20 mouse cellular contexts compared by ENCODE assay signal in the genomic region with DNA sequence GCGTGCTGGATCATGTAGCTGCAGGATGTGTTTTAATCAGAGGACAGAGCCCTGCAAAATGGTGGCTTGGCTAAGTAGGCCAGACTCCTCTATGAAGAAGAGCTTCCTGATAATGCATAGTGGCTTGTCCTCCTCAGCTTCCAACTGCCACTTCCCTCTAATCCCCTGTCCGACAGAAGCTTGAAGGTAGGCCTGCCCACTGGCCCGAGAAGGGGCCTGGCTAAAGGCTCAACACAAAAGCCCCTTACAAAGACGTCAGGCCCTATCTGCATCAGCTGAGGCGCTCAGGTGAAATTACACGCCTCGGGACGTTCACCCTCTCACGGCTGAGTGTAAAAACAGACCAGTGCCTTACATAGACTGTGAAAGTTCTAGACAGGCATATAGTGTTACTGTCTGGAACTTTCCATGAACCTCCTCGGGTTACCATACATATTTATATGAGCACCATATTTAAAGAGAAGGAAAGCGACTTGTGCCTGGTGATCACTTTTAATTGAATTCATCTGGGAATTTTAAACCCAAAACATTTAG. TPM values are rescaled to one million over a fixed set of nuclear protein-coding genes. Genes with fewer than 3 reads are reported as not detected.
DNase-seq lines count a peak whose midpoint lies in the region; ATAC-seq lines count a peak whose summit lies in the region.
"Had no signal": no experiment of that assay in that cellular context is flagged by ENCODE, and none has a peak within 500 bp of the region (broad histone marks: within the 10 kb centered on the region; RNA-seq: fewer than 3 reads in every experiment).

No protein-coding gene starts in this region.

- H3K36me3 ChIP-seq in forebrain, embryonic 10.5 days (replicated peaks), result no peaks in the 10 kb centered on the region
- H3K36me3 ChIP-seq in forebrain, embryonic 16.5 days (ENCODE audit: control insufficient read depth, insufficient read depth), result no peaks in the 10 kb centered on the region
- H3K36me3 ChIP-seq in heart, embryonic 13.5 days, result 0 out of 2 replicates have a peak, but pooled peaks cover 3% of the 10 kb centered on the region
- H3K36me3 ChIP-seq in limb, embryonic 10.5 days, result no peaks in the 10 kb centered on the region
- H3K36me3 ChIP-seq in stomach, embryonic 16.5 days (ENCODE audit: control insufficient read depth, insufficient read depth, low read length), result no peaks in the 10 kb centered on the region
- H3K36me3 ChIP-seq: hindbrain, embryonic 15.5 days; liver, embryonic 15.5 days had no signal

- H3K4me3 ChIP-seq in forebrain, embryonic 10.5 days, result no peak overlapping the region
- H3K4me3 ChIP-seq in forebrain, embryonic 16.5 days (replicated peaks; ENCODE audit: low read length), result no peak overlapping the region
- H3K4me3 ChIP-seq in heart, embryonic 13.5 days, result no peak overlapping the region
- no peak overlapping the region for H3K4me3 ChIP-seq in limb, embryonic 10.5 days
- no peak overlapping the region for H3K4me3 ChIP-seq in stomach, embryonic 16.5 days (replicated peaks; ENCODE audit: low read length)
- H3K4me3 ChIP-seq: hindbrain, embryonic 15.5 days; liver, embryonic 15.5 days had no signal

- WGBS in forebrain, embryonic 10.5 days, result 39% methylated on average over 11 of the region's 11 CpGs
- 46% methylated on average over 11 of the region's 11 CpGs for WGBS in forebrain, embryonic 16.5 days
- 64% methylated on average over 11 of the region's 11 CpGs for WGBS in heart, embryonic 13.5 days
- 73% methylated on average over 11 of the region's 11 CpGs for WGBS in limb, embryonic 10.5 days
- WGBS in stomach, embryonic 16.5 days, result 58% methylated on average over 11 of the region's 11 CpGs

- no peak overlapping the region for H3K9ac ChIP-seq in forebrain, embryonic 16.5 days (replicated peaks; ENCODE audit: low read depth, low read length)
- H3K9ac ChIP-seq in heart, embryonic 13.5 days, result no peak overlapping the region
- H3K9ac ChIP-seq in stomach, embryonic 16.5 days (ENCODE audit: low read length), result no peak overlapping the region
- H3K9ac ChIP-seq: hindbrain, embryonic 15.5 days; liver, embryonic 15.5 days had no signal

- no peaks in the 10 kb centered on the region for H3K9me3 ChIP-seq in forebrain, embryonic 10.5 days
- no peaks in the 10 kb centered on the region for H3K9me3 ChIP-seq in forebrain, embryonic 16.5 days (ENCODE audit: control insufficient read depth, low read length)
- no peaks in the 10 kb centered on the region for H3K9me3 ChIP-seq in heart, embryonic 13.5 days
- no peaks in the 10 kb centered on the region for H3K9me3 ChIP-seq in limb, embryonic 10.5 days (replicated peaks)
- no peaks in the 10 kb centered on the region for H3K9me3 ChIP-seq in stomach, embryonic 16.5 days (replicated peaks; ENCODE audit: control insufficient read depth, low read length)
- H3K9me3 ChIP-seq: hindbrain, embryonic 15.5 days; liver, embryonic 15.5 days had no signal

- H3K27ac ChIP-seq in forebrain, embryonic 10.5 days, result peak overlapping the region; percentile 75
- H3K27ac ChIP-seq in forebrain, embryonic 16.5 days (ENCODE audit: low read length), result no peak overlapping the region
- peak overlapping the region; percentile 54; the same call in 1 of the 2 replicates for H3K27ac ChIP-seq in heart, embryonic 13.5 days (replicated peaks)
- peak overlapping the region; percentile 59 for H3K27ac ChIP-seq in limb, embryonic 10.5 days
- 0 out of 2 replicates have a peak overlapping the region, but pooled peaks have one; percentile 32 for H3K27ac ChIP-seq in stomach, embryonic 16.5 days (ENCODE audit: low read length)
- H3K27ac ChIP-seq: hindbrain, embryonic 15.5 days; kidney, postnatal 0 days; liver, embryonic 15.5 days had no signal

- ATAC-seq in forebrain, embryonic 16.5 days, result no peak
- no peak for ATAC-seq in heart, embryonic 13.5 days (ENCODE audit: extremely low read depth, insufficient number of reproducible peaks, low FRiP score, low TSS enrichment)
- ATAC-seq in stomach, embryonic 16.5 days (ENCODE audit: insufficient read depth, low FRiP score), result no peak
- ATAC-seq in granulocyte monocyte progenitor cell, adult 5-6 weeks (replicated peaks; ENCODE audit: poor library complexity, severe bottlenecking), result no peak
- ATAC-seq: intestine, postnatal 0 days had no signal

- no peaks in the 10 kb centered on the region for H3K27me3 ChIP-seq in forebrain, embryonic 10.5 days (ENCODE audit: poor library complexity, severe bottlenecking)
- no peaks in the 10 kb centered on the region for H3K27me3 ChIP-seq in forebrain, embryonic 16.5 days (replicated peaks; ENCODE audit: control insufficient read depth, insufficient read depth, low read length)
- no peaks in the 10 kb centered on the region for H3K27me3 ChIP-seq in heart, embryonic 13.5 days (replicated peaks)
- H3K27me3 ChIP-seq in limb, embryonic 10.5 days (ENCODE audit: low read depth, poor library complexity, severe bottlenecking), result no peaks in the 10 kb centered on the region
- H3K27me3 ChIP-seq in stomach, embryonic 16.5 days (ENCODE audit: control insufficient read depth, insufficient read depth, low read length), result no peaks in the 10 kb centered on the region
- H3K27me3 ChIP-seq: CH12.LX; hindbrain, embryonic 15.5 days; liver, embryonic 15.5 days had no signal

- peaks cover 44% of the 10 kb centered on the region for H3K4me1 ChIP-seq in forebrain, embryonic 10.5 days
- peaks cover 15% of the 10 kb centered on the region for H3K4me1 ChIP-seq in forebrain, embryonic 16.5 days (replicated peaks; ENCODE audit: control insufficient read depth, insufficient read depth, low read length)
- H3K4me1 ChIP-seq in heart, embryonic 13.5 days, result peaks cover 81% of the 10 kb centered on the region
- peaks cover 34% of the 10 kb centered on the region for H3K4me1 ChIP-seq in limb, embryonic 10.5 days
- no peaks in the 10 kb centered on the region for H3K4me1 ChIP-seq in stomach, embryonic 16.5 days (ENCODE audit: control insufficient read depth, insufficient read depth, low read length)

- no peak overlapping the region for H3K4me2 ChIP-seq in forebrain, embryonic 16.5 days (ENCODE audit: low read length)
- no peak overlapping the region for H3K4me2 ChIP-seq in heart, embryonic 13.5 days
- no peak overlapping the region for H3K4me2 ChIP-seq in stomach, embryonic 16.5 days (ENCODE audit: low read depth, low read length)
- H3K4me2 ChIP-seq: hindbrain, embryonic 15.5 days; liver, embryonic 15.5 days had no signal

- no peak for DNase-seq in forebrain, embryonic 10.5 days (ENCODE audit: extremely low spot score, low spot score)
- DNase-seq in heart, postnatal 36 days, result no peak
- DNase-seq in limb, embryonic 10.5 days (ENCODE audit: low spot score), result no peak
- DNase-seq in ovary, postnatal 10 days (ENCODE audit: low spot score), result no peak
- DNase-seq: adrenal gland, postnatal 36 days; cerebellum, postnatal 25 days; lung, postnatal 14 days; spleen, adult 18-20 months; thymus, postnatal 25 days had no signal

- intact Hi-C loops in heart, postnatal 36 days (cut with DNase I), result no loop called here

RNA-seq across cellular contexts. Expression of a gene that starts 14.1 kb away (rescaled TPM):
- 14.3 and 15.0 TPM in 2 replicates for polyA plus RNA-seq in forebrain, embryonic 10.5 days (2016; fragmentation: Nextera tagmentation; extraction: Ambion mirVana)
- 22.0 and 29.9 TPM in 2 replicates for polyA plus RNA-seq in forebrain, embryonic 16.5 days (2015; fragmentation: Nextera tagmentation; extraction: Ambion mirVana)
- polyA plus RNA-seq in heart, embryonic 13.5 days (2015; fragmentation: Nextera tagmentation; extraction: Ambion mirVana), result 74.7 and 91.0 TPM in 2 replicates
- 10 to 100 TPM; 35.5 to 43.5 TPM for total RNA-seq in heart, postnatal 36 days (2021)
- 4.9 and 6.3 TPM in 2 replicates for polyA plus RNA-seq in limb, embryonic 10.5 days (2016; fragmentation: Nextera tagmentation; extraction: Ambion mirVana)
- 45.4 and 53.6 TPM in 2 replicates for polyA plus RNA-seq in stomach, embryonic 16.5 days (2015; fragmentation: Nextera tagmentation; extraction: Ambion mirVana)
- not detected in 2 replicates for total RNA-seq in granulocyte monocyte progenitor cell, adult 5-6 weeks (2014; fragmentation: Nextera tagmentation)
- not detected in 2 replicates for total RNA-seq in granulocyte monocyte progenitor cell, adult 5-6 weeks (2017)
- total RNA-seq: megakaryocyte-erythroid progenitor cell, adult 5-6 weeks; monocyte, adult 5-6 weeks had no signal
